Mouse (Mus musculus) gastrocnemius, postnatal 10 days (tissue): ENCODE measurements around the gene Csf2rb2. TPM values are rescaled to one million over a fixed set of nuclear protein-coding genes. Genes with fewer than 3 reads are reported as not detected.
"Not testable (repeated sequence)": the region's sequence is repeated elsewhere in the genome, so short reads cannot be mapped to it uniquely, and the experiment has no call there.

ENCODE experiments used
- DNase-seq: peaks from one replicate; pipeline ENCODE4 v3.0.0; 2021; ENCODE audit warnings: mixed read lengths
- long read RNA-seq, 2 experiments: library from polyadenylated mRNA; stranded (forward); transcript quantifications; one replicate each; pipeline ENCODE4 v2.0.0; 2021
- total RNA-seq, 2 experiments: library from RNA; stranded (reverse); gene quantifications; 2 replicates each; pipeline ENCODE4 v1.2.3; 2021

Csf2rb2 gene
- 1 to 10 TPM; 2.3 to 2.4 TPM for total RNA-seq
- long read RNA-seq, experiment 1, result 0 reads
- long read RNA-seq, experiment 2, partial matches to known transcripts, result 1 of 1 reads
- long read RNA-seq, experiment 2, other reads (novel, unspliced or antisense), result 0 of 1 reads

DNA sequence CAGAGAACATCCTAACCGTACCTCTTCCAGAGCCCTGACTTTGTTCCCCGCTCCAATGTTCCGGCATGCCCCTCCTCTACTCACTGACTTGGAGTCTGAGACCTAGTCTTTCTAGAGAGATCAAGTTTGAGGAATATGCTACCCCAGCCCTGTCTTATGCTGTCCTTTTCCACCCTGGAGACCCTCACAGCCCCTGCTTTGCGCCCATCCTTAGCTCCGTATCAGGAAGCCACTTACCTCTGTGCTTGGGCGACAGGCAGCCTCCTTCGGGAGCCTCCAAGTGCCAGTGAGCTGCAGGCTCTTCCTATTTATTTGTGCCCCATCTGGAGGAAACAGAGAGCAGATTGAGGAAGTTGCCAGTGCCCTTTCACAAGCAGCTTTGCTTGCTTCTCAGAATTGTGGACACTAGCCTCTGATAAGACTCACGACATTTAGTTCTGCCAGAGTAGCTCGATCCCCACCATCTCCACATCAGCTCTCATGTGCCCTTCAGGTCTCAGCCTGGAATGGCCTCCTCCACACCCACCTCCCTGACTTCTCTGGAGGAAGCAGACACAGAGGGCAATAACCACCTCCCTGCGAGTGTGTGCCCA is at the start of gene Csf2rb2:
Csf2rb2 (minus strand) TSS at position 381 of the 593 bp plus-strand sequence.
- DNase-seq, result no peak

DNA sequence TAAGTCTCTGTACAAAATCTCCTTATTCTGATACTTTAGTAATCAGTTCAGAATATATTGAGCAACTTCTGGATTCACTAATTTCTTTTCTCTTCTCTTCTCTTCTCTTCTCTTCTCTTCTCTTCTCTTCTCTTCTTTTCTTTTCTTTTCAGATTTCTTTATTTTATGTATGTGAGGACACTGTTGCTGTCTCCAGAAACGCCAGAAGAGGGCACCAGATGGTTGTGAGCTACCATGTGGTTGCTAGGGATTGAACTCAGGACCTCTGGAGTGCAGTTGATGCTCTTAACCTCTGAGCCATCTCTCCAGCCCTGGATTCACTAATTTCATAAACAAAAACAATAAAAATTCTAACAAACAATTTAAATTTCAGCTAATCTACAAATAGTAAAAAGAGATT is 49.4 kb upstream of the Csf2rb2 start:
- DNase-seq, result peak; percentile 48

DNA sequence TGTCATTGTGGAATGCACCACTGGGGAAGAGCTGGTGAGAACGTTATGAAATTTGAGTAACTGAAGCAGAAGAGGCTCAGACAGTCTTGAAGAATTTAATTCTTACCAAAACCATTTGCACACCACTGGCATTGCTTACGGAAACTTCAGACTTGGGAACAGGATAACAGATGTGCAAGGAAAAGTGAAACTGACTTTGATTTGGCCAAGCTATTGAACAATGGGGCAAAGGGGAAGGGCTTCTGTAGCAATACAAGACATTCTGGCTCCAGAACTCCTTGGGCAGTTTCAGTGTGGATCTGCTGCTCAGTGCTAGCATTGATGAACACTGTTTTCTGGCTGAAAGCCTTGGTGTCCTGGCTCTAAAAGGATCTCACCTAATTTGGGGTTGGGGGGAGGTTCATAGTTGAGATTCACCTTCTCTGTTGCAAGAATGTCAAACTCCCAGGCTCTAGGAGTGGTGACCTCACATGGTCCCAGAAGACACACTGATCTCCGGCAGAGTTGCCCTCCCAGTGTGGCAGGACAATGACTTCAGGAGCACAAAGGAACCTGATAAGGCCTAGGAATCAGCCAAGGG is 46.2 kb upstream of the Csf2rb2 start:
- DNase-seq, result no peak

DNA sequence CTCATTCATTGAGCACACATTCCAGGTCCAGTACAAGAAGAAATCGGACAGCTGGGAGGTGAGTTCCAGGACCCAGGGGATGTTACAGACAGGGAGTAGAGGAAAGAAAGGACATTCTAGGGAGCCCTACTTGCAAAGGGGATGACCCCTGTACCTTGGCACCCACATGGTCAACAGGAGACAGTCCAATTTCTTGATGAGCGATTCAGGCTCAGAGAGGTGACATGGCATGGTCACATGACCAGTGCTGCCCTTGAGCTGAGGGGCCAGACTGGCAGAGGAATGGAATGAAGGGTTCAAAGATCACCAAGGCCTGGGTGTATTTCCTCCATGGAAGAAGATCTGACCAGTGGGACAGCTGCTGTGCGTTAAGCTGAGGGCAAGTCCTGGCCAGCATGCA is 39.0 kb upstream of the Csf2rb2 start:
- no peak for DNase-seq

DNA sequence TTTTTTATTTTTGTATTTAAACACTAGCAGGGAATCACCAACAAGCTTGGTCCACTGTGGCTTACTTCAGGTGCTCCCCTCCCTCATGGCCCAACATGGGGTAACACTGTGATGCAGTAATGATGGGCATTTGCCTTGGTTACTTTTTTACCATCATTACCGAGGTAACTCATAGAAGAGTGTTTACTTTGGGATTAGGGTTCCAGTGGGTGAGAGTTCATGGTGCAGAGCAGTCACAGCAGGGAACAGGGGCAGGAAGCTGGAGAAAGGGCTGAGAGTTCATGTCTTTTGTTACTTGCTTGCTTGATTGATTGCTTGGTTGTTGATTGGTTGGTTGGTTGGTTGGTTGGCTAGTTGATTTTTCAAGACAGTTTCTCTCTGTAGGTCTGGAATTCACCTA is 38.2 kb upstream of the Csf2rb2 start:
- DNase-seq, result no peak

DNA sequence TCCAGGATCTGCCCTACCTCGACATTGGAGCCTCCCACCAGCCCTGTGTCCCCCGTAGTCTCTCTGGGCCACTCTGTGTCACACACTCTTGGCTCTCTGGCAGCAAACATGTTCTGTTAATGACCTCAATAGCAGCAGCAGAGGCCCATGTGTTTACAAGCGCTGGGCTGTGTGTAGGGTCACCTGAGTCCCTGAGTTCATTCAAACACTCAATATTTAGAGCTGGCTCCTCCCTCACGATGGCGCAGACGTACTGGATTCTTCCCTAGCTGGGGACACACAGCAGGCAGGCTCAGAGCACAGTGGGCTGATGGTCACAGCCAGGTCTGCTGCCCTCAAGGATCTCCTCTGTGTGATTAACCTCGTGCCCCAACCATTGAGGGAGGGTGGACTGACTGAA is 35.4 kb upstream of the Csf2rb2 start:
- not testable (repeated sequence) for DNase-seq

DNA sequence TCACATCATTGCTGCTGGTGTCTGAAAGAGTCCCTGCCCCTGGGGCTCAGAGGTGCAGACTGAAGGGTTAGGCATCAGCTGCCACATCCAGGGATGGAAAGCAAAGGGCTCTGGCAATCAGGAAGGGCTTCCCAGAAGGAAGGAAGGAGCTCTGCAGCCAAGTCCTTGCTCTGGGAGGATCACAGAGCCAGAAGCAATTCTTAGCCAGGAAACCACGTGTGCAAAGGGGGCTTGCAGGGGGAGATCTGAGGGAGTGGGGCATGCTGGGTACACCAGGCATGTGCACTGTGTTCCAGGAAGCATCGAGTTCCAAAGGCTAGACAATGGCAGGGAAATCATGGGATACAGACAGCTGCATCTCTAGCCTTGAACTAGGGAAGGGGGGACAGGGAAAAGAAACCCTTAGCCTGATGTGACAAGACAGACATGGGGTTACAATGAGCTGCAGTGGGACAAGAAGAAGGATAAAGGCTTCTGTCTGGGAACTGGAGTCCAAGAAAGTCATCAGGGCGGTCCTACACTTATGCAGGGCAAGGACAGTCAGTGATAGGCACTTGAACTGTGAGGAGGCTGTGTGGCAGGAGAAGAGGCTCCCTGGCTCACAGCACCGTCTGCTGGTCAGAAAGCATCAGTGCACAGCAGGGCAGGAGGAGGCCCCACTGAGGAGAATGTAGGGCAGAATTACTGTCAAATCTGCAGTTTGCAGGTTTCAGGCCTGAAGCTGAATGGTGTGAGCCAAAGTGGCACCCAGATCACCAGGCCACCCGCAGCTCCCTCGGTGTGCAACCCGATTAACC is 34.3 kb upstream of the Csf2rb2 start:
- peak; percentile 64 for DNase-seq

DNA sequence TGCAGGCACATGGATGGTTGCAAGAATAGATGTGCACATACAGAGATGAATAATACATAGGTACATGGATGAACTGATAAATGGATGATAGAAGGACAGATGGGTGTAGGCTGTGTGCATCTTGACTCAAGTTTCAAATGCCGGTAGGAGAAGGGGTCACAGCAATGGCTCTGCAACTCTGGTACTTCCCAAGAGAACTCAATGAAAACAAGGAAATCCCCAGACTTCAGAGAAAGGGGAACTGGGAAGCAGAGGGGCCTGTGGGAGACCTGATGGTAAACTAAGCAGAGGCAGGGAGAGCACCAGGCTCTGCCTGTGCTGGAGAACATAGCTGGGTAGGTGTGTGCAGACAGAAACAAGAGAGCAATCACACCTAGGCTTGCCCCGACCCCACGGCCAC is 28.9 kb upstream of the Csf2rb2 start:
- no peak for DNase-seq

DNA sequence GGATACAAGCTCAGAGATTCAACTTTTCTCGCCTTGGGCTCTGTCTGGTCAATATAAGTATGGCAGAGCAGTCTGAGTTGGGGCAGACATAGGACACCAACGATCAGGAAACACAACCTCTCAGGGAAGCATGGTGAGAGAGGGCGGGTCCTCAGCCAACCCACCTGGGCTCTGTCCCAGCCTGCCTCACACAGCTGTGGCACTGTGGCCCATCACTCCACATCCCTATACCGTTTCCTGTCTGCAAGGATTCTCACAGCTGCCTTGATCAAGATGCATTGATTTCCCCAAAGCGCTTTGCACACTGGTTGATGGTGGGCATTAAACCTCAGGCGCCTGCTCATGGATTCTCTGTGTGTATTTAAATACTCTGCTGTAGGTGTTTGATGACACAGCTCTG is 27.5 kb upstream of the Csf2rb2 start:
- no peak for DNase-seq

DNA sequence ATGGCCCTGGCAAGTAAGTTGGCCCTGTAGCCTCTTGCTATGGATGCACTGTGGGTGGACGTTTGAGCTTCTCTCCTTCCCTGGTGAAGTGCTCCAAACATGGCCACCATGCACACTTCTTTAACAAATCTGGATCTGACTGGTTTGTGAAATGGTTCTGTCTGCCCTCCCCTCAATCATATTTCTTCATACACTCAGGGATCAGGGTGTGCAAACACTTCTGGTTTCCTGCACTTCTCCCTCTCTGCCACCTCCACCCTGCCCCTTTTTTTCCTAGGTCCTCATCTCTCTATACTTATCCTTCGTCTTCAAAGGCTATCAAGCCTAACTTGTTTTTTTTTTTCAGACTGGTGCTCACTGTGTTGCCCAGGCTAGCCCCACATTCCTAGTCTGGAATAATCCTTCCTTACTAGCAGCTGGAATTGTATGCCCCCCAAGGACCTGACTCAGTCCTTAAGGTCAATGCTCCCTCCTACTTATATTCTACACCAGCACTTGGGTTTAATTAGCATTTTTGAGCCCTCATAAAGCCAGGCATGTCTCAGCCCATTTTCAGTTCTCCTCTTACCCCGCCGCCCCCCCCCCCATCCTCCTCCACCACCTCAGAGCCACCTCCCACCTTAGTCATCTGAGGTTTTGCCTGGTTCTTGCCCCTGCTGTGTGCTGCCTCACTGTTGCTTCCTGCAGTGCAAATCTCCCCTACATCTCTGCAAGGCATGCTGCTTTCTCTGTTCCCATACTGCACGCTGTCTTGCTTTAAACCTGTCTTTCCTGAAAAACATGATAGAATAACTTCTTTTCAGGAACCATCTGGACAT is 26.2 kb upstream of the Csf2rb2 start:
- no peak for DNase-seq

DNA sequence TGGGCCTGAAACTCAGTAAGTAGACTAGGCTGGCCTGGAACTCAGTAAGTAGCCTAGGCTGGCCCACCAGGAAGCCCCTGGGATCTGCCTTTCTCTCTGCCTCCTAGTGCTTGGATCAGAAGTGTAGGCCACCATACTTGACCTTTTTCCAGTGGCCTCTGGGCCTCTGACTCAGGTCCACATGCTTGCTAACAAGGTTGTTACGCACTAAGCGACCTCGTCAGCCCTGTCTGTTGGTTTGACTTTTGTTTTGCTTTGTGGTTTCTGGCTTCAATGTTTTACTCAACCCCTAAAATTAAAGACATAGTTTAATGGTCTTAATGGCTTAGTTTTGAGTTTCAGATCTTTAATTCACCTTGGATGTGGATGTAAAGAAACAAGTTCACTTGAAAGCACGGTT is 25.2 kb upstream of the Csf2rb2 start:
- DNase-seq, result no peak

DNA sequence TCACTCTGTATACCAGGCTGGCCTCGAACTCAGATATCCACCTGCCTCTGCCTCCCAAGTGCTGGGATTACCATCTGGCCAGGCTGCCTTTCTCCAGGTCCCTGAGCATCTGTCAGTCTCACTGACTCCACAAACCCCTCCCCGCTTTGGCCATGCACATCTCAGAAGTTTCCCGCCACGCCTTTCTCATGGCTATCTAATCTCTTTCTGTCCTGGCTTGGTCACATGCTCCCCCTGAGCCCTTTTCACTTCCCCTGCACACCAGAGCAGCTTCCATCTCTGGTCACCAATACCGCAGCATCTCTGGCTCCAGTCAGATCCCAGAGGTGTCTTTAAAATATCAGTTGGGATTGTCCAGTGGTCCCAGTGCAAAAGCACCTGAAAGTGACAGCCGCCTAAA is 24.5 kb upstream of the Csf2rb2 start:
- DNase-seq, result not testable (repeated sequence)

DNA sequence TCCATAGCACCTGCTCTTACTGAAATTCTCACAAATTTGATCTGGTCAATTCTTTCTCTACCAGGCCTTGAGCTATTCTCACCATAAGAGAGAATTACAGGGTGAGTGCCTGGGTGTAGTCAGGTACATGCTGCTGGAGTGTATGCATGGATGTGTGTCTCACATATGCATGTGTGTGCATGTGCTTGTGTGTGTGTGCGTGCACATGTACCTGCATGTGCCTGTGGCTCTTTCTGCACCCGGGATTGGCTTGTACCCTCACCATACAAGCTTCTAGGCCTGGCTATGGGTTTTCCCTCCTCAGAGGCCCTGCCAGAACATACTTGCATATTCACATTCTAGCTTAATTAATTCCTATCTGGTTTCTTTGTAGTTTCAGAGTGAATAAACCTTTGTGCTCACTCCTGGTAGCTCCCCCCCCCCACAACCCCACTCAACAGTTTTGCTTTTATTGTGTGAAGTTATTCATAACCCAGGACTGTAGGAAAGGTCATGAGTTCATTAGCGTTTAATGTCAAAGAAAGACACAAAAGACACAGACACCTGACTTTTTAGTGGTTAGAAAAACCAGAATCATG is 23.1 kb upstream of the Csf2rb2 start:
- DNase-seq, result no peak

DNA sequence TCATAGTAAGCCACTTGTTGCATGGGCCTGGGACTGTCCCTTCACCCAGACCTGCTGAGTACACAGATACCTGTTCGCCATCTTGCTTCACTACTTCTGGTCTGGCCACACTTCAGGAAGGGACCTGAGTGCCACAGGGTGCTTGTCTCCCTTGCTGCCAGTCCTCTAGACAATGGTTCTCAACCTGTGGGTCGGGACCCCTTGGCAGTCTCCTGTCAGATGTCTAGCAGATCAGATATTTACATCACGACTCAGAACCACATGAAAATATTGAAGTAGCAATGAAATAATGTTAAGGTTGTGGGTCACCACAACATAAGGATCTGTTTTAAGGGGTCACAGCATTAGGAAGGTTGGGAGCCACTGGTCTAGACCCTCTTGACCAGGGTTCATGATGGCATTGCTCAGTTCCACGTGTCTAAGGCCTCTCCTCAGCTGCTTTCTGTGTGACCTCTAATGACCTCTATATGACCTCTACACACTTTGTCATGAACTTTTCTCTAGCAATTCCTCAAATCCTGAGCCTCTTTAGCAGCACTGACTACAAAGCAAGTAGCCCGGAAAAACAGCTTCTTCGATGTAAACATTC is 22.3 kb upstream of the Csf2rb2 start:
- DNase-seq, result not testable (repeated sequence)

DNA sequence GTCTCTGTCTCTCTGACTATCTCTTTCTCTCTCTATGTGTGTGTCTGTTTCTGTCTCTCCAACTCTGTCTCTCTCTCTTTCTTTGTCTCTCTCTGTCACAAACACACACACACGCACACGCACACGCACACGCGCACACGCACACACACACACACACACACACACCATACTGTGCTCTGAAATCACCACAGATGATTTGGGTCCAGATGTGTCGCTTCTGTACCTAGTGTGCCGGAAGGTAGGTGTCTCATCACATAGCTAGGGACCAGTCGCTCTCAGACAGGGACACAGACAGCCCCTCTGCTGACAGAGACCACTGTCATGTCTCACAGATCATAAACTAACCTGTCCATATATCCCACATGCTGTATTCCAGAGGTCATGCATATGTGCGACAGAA is 21.2 kb upstream of the Csf2rb2 start:
- no peak for DNase-seq

DNA sequence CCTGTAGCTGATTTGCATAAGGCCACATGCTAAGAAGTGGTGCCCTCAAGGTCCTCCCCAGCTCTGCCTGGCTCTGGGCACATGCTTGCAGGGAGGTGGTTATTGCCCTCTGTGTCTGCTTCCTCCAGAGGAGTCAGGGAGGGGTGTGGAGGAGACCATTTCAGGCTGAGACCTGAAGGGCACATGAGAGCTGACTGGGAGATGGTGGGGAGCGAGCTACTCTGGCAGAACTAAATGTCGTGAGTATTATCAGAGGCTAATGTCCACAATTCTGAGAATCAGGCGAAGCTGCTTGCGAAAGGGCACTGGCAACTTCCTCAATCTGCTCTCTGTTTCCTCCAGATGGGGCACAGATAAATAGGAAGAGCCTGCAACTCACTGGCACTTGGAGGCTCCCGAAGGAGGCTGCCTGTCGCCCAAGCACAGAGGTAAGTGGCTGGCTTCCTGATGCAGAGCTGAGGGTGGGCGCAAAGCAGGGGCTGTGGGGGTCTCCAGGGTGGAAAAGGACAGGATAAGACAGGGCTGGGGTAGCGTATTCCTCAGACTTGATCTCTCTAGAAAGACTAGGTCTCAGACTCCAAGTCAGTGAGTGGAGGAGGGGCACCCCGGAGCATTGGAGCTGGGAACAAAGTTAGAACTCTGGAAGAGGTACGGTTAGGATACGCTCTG is 20.3 kb upstream of the Csf2rb2 start, which contains the start of gene Csf2rb:
Csf2rb (plus strand) TSS at position 82 of the 669 bp plus-strand sequence.
- no peak for DNase-seq

DNA sequence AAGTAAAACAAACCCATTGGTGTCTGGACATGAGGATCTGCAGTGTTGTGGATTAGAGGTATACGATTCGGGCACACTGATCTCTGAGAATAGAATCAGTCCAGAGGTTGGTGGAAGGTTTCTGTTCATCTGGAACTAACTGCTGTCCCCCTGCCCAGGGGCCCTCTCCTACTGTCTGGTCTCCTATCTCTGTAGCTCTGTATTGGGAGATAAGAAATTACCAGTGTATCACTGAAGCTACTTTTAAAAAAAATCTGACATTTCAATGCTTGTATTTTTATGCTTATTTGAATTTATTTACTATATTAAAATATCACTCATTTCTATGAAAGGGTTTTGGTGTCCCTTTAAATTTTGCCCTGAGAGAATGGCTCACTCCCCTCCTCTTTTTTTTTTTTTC is 18.8 kb upstream of the Csf2rb2 start:
- DNase-seq, result no peak

DNA sequence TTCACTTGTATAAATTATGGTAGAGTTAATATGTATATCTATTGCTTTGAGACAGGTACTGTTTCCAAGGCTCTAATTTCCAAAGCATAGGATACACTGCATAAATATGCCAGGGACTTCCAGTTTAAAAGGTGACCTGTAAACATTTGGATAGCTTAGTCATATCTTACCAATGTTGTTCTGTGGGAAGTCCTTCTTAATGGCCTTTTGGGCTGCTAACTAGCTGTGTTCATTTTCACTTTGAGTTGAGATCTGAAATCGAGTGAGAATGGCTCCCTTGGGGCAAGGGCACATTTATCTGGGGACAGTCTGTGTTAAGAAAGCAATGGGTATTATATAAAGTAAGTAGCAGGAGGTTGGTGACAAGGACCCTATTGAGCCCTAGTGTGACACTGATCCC is 17.8 kb upstream of the Csf2rb2 start:
- DNase-seq, result no peak

DNA sequence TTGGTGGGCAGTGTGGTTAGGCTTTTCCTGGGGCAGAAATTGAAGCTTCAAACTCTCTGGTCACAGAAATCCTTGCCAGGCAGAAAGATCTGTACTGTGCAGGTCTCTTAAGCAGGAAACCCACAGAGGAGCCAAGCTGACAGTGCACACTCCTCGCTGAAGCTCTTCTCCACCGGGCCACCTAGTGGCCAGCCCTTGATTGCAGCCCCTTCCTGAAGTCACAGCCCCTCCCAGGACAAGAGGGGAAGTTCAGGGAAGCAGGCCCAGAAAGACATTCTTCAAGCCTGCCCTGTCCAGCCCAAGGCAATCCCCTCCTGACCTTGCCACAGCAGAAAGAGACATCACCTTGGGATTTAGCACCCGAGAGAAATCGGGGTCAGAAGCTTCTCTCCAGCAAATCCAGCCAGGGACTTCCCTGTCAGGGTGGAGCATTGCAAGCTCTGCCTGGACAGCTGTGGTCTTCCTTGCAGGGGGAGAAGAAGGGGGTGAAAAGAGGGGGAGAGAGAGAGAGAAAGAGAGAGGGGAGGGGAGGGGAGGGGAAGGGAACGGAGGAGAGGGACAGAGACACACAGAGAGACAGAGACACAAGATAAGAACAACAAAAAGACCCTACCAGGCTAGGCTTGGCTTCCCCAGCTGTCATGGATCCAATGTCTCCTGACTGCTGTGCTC is 15.4 kb upstream of the Csf2rb2 start:
- peak; percentile 83 for DNase-seq
